Mouse (Mus musculus): ENCODE measurements around the gene Wdr1. TPM values are rescaled to one million over a fixed set of nuclear protein-coding genes. Genes with fewer than 3 reads are reported as not detected.
A peak's percentile ranks its signal among the peaks of the same experiment; 100 is the strongest.
"Not testable (repeated sequence)": the region's sequence is repeated elsewhere in the genome, so short reads cannot be mapped to it uniquely, and the experiment has no call there.

Wdr1 gene
- total and polyA plus RNA-seq, 2 experiments from 2014 or later: 174 to 245 TPM

- TF ChIP-seq CTCF (IDR thresholded peaks at IDR 0.05; ENCODE audit: low read depth): no peak
- Histone ChIP-seq H3K4me1 (ENCODE audit: insufficient read depth, low read length) (peaks cover 15% of the 10 kb centered on the region), H3K27me3 (ENCODE audit: insufficient read depth, low read length) (no peaks in the 10 kb centered on the region), H3K36me3 (ENCODE audit: insufficient read depth, low read length) (no peaks in the 10 kb centered on the region), H3K9ac (replicated peaks; ENCODE audit: low read length) (0 out of 2 replicates have a peak overlapping the region, but pooled peaks have one; percentile 15), H3K27ac (peak overlapping the region; percentile 60), H3K4me2 (ENCODE audit: low read depth, low read length) (peak overlapping the region; percentile 47), H3K4me3 (ENCODE audit: low read length) (peak overlapping the region; percentile 17), H3K9me3 (ENCODE audit: low read length) (no peaks in the 10 kb centered on the region)
- peak; percentile 75 for ATAC-seq
- peak; percentile 61 for DNase-seq (ENCODE audit: low spot score)
- WGBS: 12% methylated on average over 22 of the region's 22 CpGs
Measured at GRCm38 (mm10) chr5:38479908-38480725, 82.9 kb downstream of the Wdr1 start.

- H3K9me3 ChIP-seq (ENCODE audit: low read length); H3K36me3 ChIP-seq (ENCODE audit: insufficient read depth, low read length); H3K9ac ChIP-seq (replicated peaks; ENCODE audit: low read length); H3K27me3 ChIP-seq (ENCODE audit: insufficient read depth, low read length); DNase-seq (ENCODE audit: low spot score): not testable (repeated sequence)
- peak overlapping the region; percentile 17; the same call in 1 of the 2 replicates for H3K4me3 ChIP-seq (ENCODE audit: low read length)
- peak overlapping the region; percentile 60; the same call in 1 of the 2 replicates for H3K27ac ChIP-seq
- peak overlapping the region; percentile 47 for H3K4me2 ChIP-seq (ENCODE audit: low read depth, low read length)
- peak; percentile 58 for ATAC-seq
- H3K4me1 ChIP-seq (ENCODE audit: insufficient read depth, low read length): peaks cover 15% of the 10 kb centered on the region
Measured at GRCm38 (mm10) chr5:38479545-38479907, 83.5 kb downstream of the Wdr1 start.

GRCm38 (mm10) chr5:38479027-38479426 lies 84.0 kb downstream of the Wdr1 start:
- Histone ChIP-seq H3K27ac (no peak overlapping the region), H3K4me3 (ENCODE audit: low read length) (no peak overlapping the region), H3K36me3 (ENCODE audit: insufficient read depth, low read length) (no peaks in the 10 kb centered on the region), H3K4me2 (ENCODE audit: low read depth, low read length) (no peak overlapping the region), H3K9ac (replicated peaks; ENCODE audit: low read length) (no peak overlapping the region), H3K9me3 (ENCODE audit: low read length) (no peaks in the 10 kb centered on the region), H3K27me3 (ENCODE audit: insufficient read depth, low read length) (no peaks in the 10 kb centered on the region), H3K4me1 (ENCODE audit: insufficient read depth, low read length) (peaks cover 15% of the 10 kb centered on the region)
- peak; percentile 28 for DNase-seq (ENCODE audit: low spot score)
- peak; percentile 46; the same call in 1 of the 2 replicates for ATAC-seq
- TF ChIP-seq CTCF (IDR thresholded peaks at IDR 0.05; ENCODE audit: low read depth): no peak
- WGBS: 26% methylated on average over 4 of the region's 4 CpGs

- ATAC-seq: no peak
- H3K4me2 ChIP-seq (ENCODE audit: low read depth, low read length): no peak overlapping the region
- no peak overlapping the region for H3K27ac ChIP-seq
- DNase-seq (ENCODE audit: low spot score): no peak
- no peak for TF ChIP-seq CTCF (IDR thresholded peaks at IDR 0.05; ENCODE audit: low read depth)
- H3K9me3 ChIP-seq (ENCODE audit: low read length): no peaks in the 10 kb centered on the region
- H3K36me3 ChIP-seq (ENCODE audit: insufficient read depth, low read length): no peaks in the 10 kb centered on the region
- H3K9ac ChIP-seq (replicated peaks; ENCODE audit: low read length): no peak overlapping the region
- WGBS: 86% methylated on average over 7 of the region's 7 CpGs
- H3K4me3 ChIP-seq (ENCODE audit: low read length): no peak overlapping the region
- peaks cover 15% of the 10 kb centered on the region for H3K4me1 ChIP-seq (ENCODE audit: insufficient read depth, low read length)
- H3K27me3 ChIP-seq (ENCODE audit: insufficient read depth, low read length): no peaks in the 10 kb centered on the region
Measured at GRCm38 (mm10) chr5:38477731-38478445, 85.1 kb downstream of the Wdr1 start.

- peak; percentile 50 for TF ChIP-seq CTCF (IDR thresholded peaks at IDR 0.05; ENCODE audit: low read depth)
- ATAC-seq (no peak), DNase-seq (ENCODE audit: low spot score) (no peak)
- Histone ChIP-seq H3K36me3 (ENCODE audit: insufficient read depth, low read length) (no peaks in the 10 kb centered on the region), H3K9me3 (ENCODE audit: low read length) (no peaks in the 10 kb centered on the region), H3K9ac (replicated peaks; ENCODE audit: low read length) (no peak overlapping the region), H3K27ac (no peak overlapping the region), H3K4me2 (ENCODE audit: low read depth, low read length) (no peak overlapping the region), H3K4me3 (ENCODE audit: low read length) (no peak overlapping the region), H3K4me1 (ENCODE audit: insufficient read depth, low read length) (peaks cover 15% of the 10 kb centered on the region), H3K27me3 (ENCODE audit: insufficient read depth, low read length) (no peaks in the 10 kb centered on the region)
- WGBS: 86% methylated on average over 25 of the region's 25 CpGs
Measured at GRCm38 (mm10) chr5:38476861-38477565, 86.0 kb downstream of the Wdr1 start.

Other genes starting within 250 kb of the Wdr1 start
- gene Drd5, start 243.9 kb downstream of the Wdr1 start, total RNA-seq (2014; rRNA removed): 1.1 and 2.8 TPM in 2 replicates
- gene Drd5, start 243.9 kb downstream of the Wdr1 start, polyA plus RNA-seq (2015; fragmentation: Nextera tagmentation; extraction: Ambion mirVana): 1.7 and 2.0 TPM in 2 replicates
- 0.86 and 1.7 TPM in 2 replicates for gene Slc2a9, start 60.1 kb downstream of the Wdr1 start, total RNA-seq (2014; rRNA removed)
- 0.52 and 1.0 TPM in 2 replicates for gene Slc2a9, start 60.1 kb downstream of the Wdr1 start, polyA plus RNA-seq (2015; fragmentation: Nextera tagmentation; extraction: Ambion mirVana)
- gene Zfp518b, start 121.6 kb upstream of the Wdr1 start, total RNA-seq (2014; rRNA removed): 46.3 and 51.3 TPM in 2 replicates
- gene Zfp518b, start 121.6 kb upstream of the Wdr1 start, polyA plus RNA-seq (2015; fragmentation: Nextera tagmentation; extraction: Ambion mirVana): 12.8 and 13.8 TPM in 2 replicates